Mouse (Mus musculus) heart, embryonic 10.5 days (tissue): ENCODE data around the gene Ncoa6. TPM values are rescaled to one million over a fixed set of nuclear protein-coding genes. Genes with fewer than 3 reads are reported as not detected.
A peak's percentile ranks its signal among the peaks of the same experiment; 100 is the strongest.

Source experiments
- DNase-seq: peaks from one replicate; pipeline ENCODE4 v3.0.0-alpha.2; 2017; ENCODE audit warnings: low spot score
- H3K27ac ChIP-seq: fragments of 300-500 bp; sonication (generic); 2 replicates; pipeline ENCODE4 v1.5.1; 2016; ENCODE audit warnings: mild to moderate bottlenecking
- H3K27me3 ChIP-seq: fragments of 300-500 bp; sonication (generic); 2 replicates; pipeline ENCODE4 v1.6.1; 2016; ENCODE audit warnings: mild to moderate bottlenecking; ENCODE audit not compliant: poor library complexity, insufficient read depth, severe bottlenecking
- H3K36me3 ChIP-seq: fragments of 300-500 bp; sonication (generic); 2 replicates; pipeline ENCODE4 v1.6.1; 2016; ENCODE audit warnings: mild to moderate bottlenecking, moderate library complexity
- H3K4me1 ChIP-seq: fragments of 300-500 bp; sonication (generic); 2 replicates; pipeline ENCODE4 v1.6.1; 2016; ENCODE audit warnings: mild to moderate bottlenecking
- H3K4me3 ChIP-seq: fragments of 300-500 bp; sonication (generic); 2 replicates; pipeline ENCODE4 v1.5.1; 2016; ENCODE audit warnings: mild to moderate bottlenecking, moderate library complexity
- H3K9me3 ChIP-seq: fragments of 300-500 bp; sonication (generic); 2 replicates; pipeline ENCODE4 v1.6.1; 2016; ENCODE audit warnings: mild to moderate bottlenecking, moderate library complexity
- WGBS: fragments of 180-500 bp; shearing (Covaris S2); methylation state at CpG from one replicate; pipeline ENCODE4 v1.1.7; 2016; 5-methylcytosine and 5-hydroxymethylcytosine counted together
- polyA plus RNA-seq: library from polyadenylated mRNA; unstranded; fragments of >200 nt; fragmentation: Nextera tagmentation; extraction: Ambion mirVana; gene quantifications from 2 replicates; pipeline ENCODE4 v1.2.1, GENCODE M21; 2016

Gene Ncoa6
- polyA plus RNA-seq, 1 experiment from 2014 or later: 17.9 TPM

GRCm38 (mm10) chr2:155400276-155400675 lies 73.4 kb downstream of the Ncoa6 start:
- Histone ChIP-seq H3K9me3 (no peaks in the 10 kb centered on the region), H3K27me3 (no peaks in the 10 kb centered on the region), H3K4me3 (no peak overlapping the region), H3K4me1 (no peaks in the 10 kb centered on the region), H3K27ac (no peak overlapping the region), H3K36me3 (peaks cover 61% of the 10 kb centered on the region)
- DNase-seq: no peak

GRCm38 (mm10) chr2:155394586-155394985 lies 79.1 kb downstream of the Ncoa6 start:
- DNase-seq: no peak
- 87% methylated on average over 5 of the region's 5 CpGs for WGBS
- Histone ChIP-seq H3K27ac (no peak overlapping the region), H3K9me3 (no peaks in the 10 kb centered on the region), H3K27me3 (no peaks in the 10 kb centered on the region), H3K4me3 (no peak overlapping the region), H3K4me1 (no peaks in the 10 kb centered on the region), H3K36me3 (peaks cover 63% of the 10 kb centered on the region)

GRCm38 (mm10) chr2:155388573-155388972 lies 85.1 kb downstream of the Ncoa6 start:
- peaks cover 21% of the 10 kb centered on the region for H3K4me1 ChIP-seq
- no peaks in the 10 kb centered on the region for H3K27me3 ChIP-seq
- 79% methylated on average over 2 of the region's 2 CpGs for WGBS
- H3K36me3 ChIP-seq: peaks cover 75% of the 10 kb centered on the region
- no peak overlapping the region for H3K27ac ChIP-seq
- H3K9me3 ChIP-seq: no peaks in the 10 kb centered on the region
- no peak for DNase-seq
- no peak overlapping the region for H3K4me3 ChIP-seq

- WGBS: 67% methylated on average over 4 of the region's 4 CpGs
- H3K36me3 ChIP-seq: peaks cover 68% of the 10 kb centered on the region
- no peak overlapping the region for H3K27ac ChIP-seq
- no peak overlapping the region for H3K4me3 ChIP-seq
- no peaks in the 10 kb centered on the region for H3K9me3 ChIP-seq
- no peak for DNase-seq
- no peaks in the 10 kb centered on the region for H3K27me3 ChIP-seq
- peaks cover 36% of the 10 kb centered on the region for H3K4me1 ChIP-seq
These were observed 86.6 kb downstream of the Ncoa6 start for GRCm38 (mm10) chr2:155387052-155387451.

- H3K4me3 ChIP-seq: no peak overlapping the region
- H3K27ac ChIP-seq: no peak overlapping the region
- no peaks in the 10 kb centered on the region for H3K9me3 ChIP-seq
- no peak for DNase-seq
- no peaks in the 10 kb centered on the region for H3K27me3 ChIP-seq
- peaks cover 36% of the 10 kb centered on the region for H3K4me1 ChIP-seq
- H3K36me3 ChIP-seq: peaks cover 65% of the 10 kb centered on the region
- WGBS: 30% methylated on average over 27 of the region's 27 CpGs
These were observed 87.2 kb downstream of the Ncoa6 start for GRCm38 (mm10) chr2:155386534-155386899.

- DNase-seq: no peak
- no peaks in the 10 kb centered on the region for H3K27me3 ChIP-seq
- no peak overlapping the region; the same call in 1 of the 2 replicates for H3K27ac ChIP-seq
- H3K36me3 ChIP-seq: peaks cover 59% of the 10 kb centered on the region
- no peaks in the 10 kb centered on the region for H3K9me3 ChIP-seq
- WGBS: 64% methylated on average over 18 of the region's 18 CpGs
- peaks cover 38% of the 10 kb centered on the region for H3K4me1 ChIP-seq
- H3K4me3 ChIP-seq: no peak overlapping the region
These were observed 87.8 kb downstream of the Ncoa6 start for GRCm38 (mm10) chr2:155385731-155386533.

GRCm38 (mm10) chr2:155385090-155385489 lies 88.6 kb downstream of the Ncoa6 start:
- Histone ChIP-seq H3K27ac (no peak overlapping the region), H3K4me3 (no peak overlapping the region), H3K27me3 (peaks cover 8% of the 10 kb centered on the region), H3K9me3 (no peaks in the 10 kb centered on the region), H3K36me3 (peaks cover 52% of the 10 kb centered on the region), H3K4me1 (peaks cover 44% of the 10 kb centered on the region)
- DNase-seq: peak; percentile 88
- WGBS: 37% methylated on average over 7 of the region's 7 CpGs

GRCm38 (mm10) chr2:155382791-155383438 lies 90.8 kb downstream of the Ncoa6 start:
- peak; percentile 81 for DNase-seq
- Histone ChIP-seq H3K36me3 (peaks cover 30% of the 10 kb centered on the region), H3K4me1 (peaks cover 38% of the 10 kb centered on the region), H3K4me3 (peak overlapping the region; percentile 92), H3K27me3 (peaks cover 24% of the 10 kb centered on the region), H3K27ac (peak overlapping the region; percentile 99), H3K9me3 (no peaks in the 10 kb centered on the region)
- WGBS: 44% methylated on average over 2 of the region's 2 CpGs

- 21% methylated on average over 6 of the region's 6 CpGs for WGBS
- Histone ChIP-seq H3K4me3 (peak overlapping the region; percentile 92), H3K27me3 (peaks cover 24% of the 10 kb centered on the region), H3K27ac (peak overlapping the region; percentile 99), H3K36me3 (peaks cover 24% of the 10 kb centered on the region), H3K4me1 (peaks cover 38% of the 10 kb centered on the region), H3K9me3 (no peaks in the 10 kb centered on the region)
- DNase-seq: no peak
These were observed 91.4 kb downstream of the Ncoa6 start for GRCm38 (mm10) chr2:155382332-155382700.

- peak overlapping the region; percentile 99 for H3K27ac ChIP-seq
- H3K36me3 ChIP-seq: peaks cover 19% of the 10 kb centered on the region
- peaks cover 38% of the 10 kb centered on the region for H3K4me1 ChIP-seq
- H3K9me3 ChIP-seq: no peaks in the 10 kb centered on the region
- 0% methylated on average over 68 of the region's 68 CpGs for WGBS
- peaks cover 24% of the 10 kb centered on the region for H3K27me3 ChIP-seq
- H3K4me3 ChIP-seq: peak overlapping the region; percentile 92
- peak; percentile 98 for DNase-seq
These were observed 91.9 kb downstream of the Ncoa6 start for GRCm38 (mm10) chr2:155381643-155382331.

GRCm38 (mm10) chr2:155381060-155381437 lies 92.6 kb downstream of the Ncoa6 start:
- WGBS: 3% methylated on average over 11 of the region's 11 CpGs
- Histone ChIP-seq H3K9me3 (no peaks in the 10 kb centered on the region), H3K36me3 (peaks cover 11% of the 10 kb centered on the region), H3K4me1 (peaks cover 31% of the 10 kb centered on the region), H3K27ac (peak overlapping the region; percentile 99), H3K27me3 (peaks cover 24% of the 10 kb centered on the region), H3K4me3 (peak overlapping the region; percentile 92)
- DNase-seq: no peak

- peaks cover 5% of the 10 kb centered on the region for H3K36me3 ChIP-seq
- 51% methylated on average over 8 of the region's 8 CpGs for WGBS
- H3K4me3 ChIP-seq: peak within 1 kb of the TSS; percentile 92
- H3K27me3 ChIP-seq: peaks cover 24% of the 10 kb centered on the region
- H3K27ac ChIP-seq: peak within 1 kb of the TSS; percentile 99
- no peak for DNase-seq
- no peaks in the 10 kb centered on the region for H3K9me3 ChIP-seq
- peaks cover 25% of the 10 kb centered on the region for H3K4me1 ChIP-seq
These were observed 93.2 kb downstream of the Ncoa6 start, which contains the start of gene Trp53inp2 for GRCm38 (mm10) chr2:155380261-155381059. TSS of gene Trp53inp2 (plus strand) at chr2:155381059.
